Mouse (Mus musculus) heart, postnatal 0 days (tissue): ENCODE measurements around the gene Slc46a1. TPM values are rescaled to one million over a fixed set of nuclear protein-coding genes. Genes with fewer than 3 reads are reported as not detected.
A peak's percentile ranks its signal among the peaks of the same experiment; 100 is the strongest.

ENCODE experiments used
- ATAC-seq: fragments of 200-750 bp; cut with Nextera tagmentation; 2 replicates; pipeline ENCODE4 v1.8.0; 2017; ENCODE audit warnings: low read depth, moderate number of reproducible peaks, moderate library complexity; ENCODE audit not compliant: insufficient read depth
- DNase-seq: peaks from one replicate; pipeline ENCODE4 v3.0.0-alpha.2; 2016; ENCODE audit warnings: low spot score
- H3K27ac ChIP-seq: fragments of 300-500 bp; sonication (generic); 2 replicates; pipeline ENCODE4 v1.5.1; 2014; ENCODE audit warnings: low read depth, mild to moderate bottlenecking
- H3K27me3 ChIP-seq: fragments of 300-500 bp; sonication (generic); 2 replicates; pipeline ENCODE4 v1.6.1; 2014; ENCODE audit warnings: low read length, mixed read lengths; ENCODE audit not compliant: control insufficient read depth, insufficient read depth
- H3K36me3 ChIP-seq: fragments of 300-500 bp; sonication (generic); replicated peaks from 2 replicates; pipeline ENCODE4 v1.6.1; 2014; ENCODE audit warnings: low read length, mixed read lengths; ENCODE audit not compliant: control insufficient read depth, insufficient read depth
- H3K4me1 ChIP-seq: fragments of 300-500 bp; sonication (generic); 2 replicates; pipeline ENCODE4 v1.6.1; 2014; ENCODE audit warnings: antibody characterized with exemption; ENCODE audit not compliant: control insufficient read depth, insufficient read depth
- H3K4me2 ChIP-seq: fragments of 300-500 bp; sonication (generic); 2 replicates; pipeline ENCODE4 v1.6.1; 2014; ENCODE audit warnings: low read depth, mild to moderate bottlenecking, low read length, moderate library complexity
- H3K4me3 ChIP-seq: fragments of 300-500 bp; sonication (generic); 2 replicates; pipeline ENCODE4 v1.5.1; 2014; ENCODE audit warnings: low read depth, low read length
- H3K9ac ChIP-seq: fragments of 300-500 bp; sonication (generic); replicated peaks from 2 replicates; pipeline ENCODE4 v1.6.1; 2014; ENCODE audit warnings: low read depth, low read length, mixed read lengths
- H3K9me3 ChIP-seq: fragments of 300-500 bp; sonication (generic); replicated peaks from 2 replicates; pipeline ENCODE4 v1.6.1; 2016; ENCODE audit warnings: low read length; ENCODE audit not compliant: control insufficient read depth
- CTCF ChIP-seq: IDR thresholded peaks from 2 replicates; pipeline ENCODE4 v1.5.1; 2016; ENCODE audit warnings: antibody characterized with exemption, control low read depth, low read depth
- EP300 ChIP-seq: IDR thresholded peaks from 2 replicates; pipeline ENCODE4 v1.6.1; 2016; ENCODE audit warnings: antibody characterized with exemption, low read depth
- WGBS: fragments of 180-500 bp; shearing (Covaris S2); extraction: QIAGEN DNeasy Blood & Tissue Kit; methylation state at CpG from one replicate; pipeline ENCODE4 v1.1.7; 2014; 5-methylcytosine and 5-hydroxymethylcytosine counted together
- polyA plus RNA-seq: library from polyadenylated mRNA; unstranded; fragments of >200 nt; fragmentation: Nextera tagmentation; extraction: Ambion mirVana; gene quantifications from 2 replicates; pipeline ENCODE4 v1.2.1, GENCODE M21; 2015
- total RNA-seq: library from RNA; depleted of rRNA; stranded (reverse); fragments of >200 nt; gene quantifications from 2 replicates; pipeline ENCODE4 v1.2.3, GENCODE M21; 2014; ENCODE audit warnings: low replicate concordance

Gene Slc46a1
- total and polyA plus RNA-seq, 2 experiments from 2014 or later, result 4.5 to 8.4 TPM

DNA sequence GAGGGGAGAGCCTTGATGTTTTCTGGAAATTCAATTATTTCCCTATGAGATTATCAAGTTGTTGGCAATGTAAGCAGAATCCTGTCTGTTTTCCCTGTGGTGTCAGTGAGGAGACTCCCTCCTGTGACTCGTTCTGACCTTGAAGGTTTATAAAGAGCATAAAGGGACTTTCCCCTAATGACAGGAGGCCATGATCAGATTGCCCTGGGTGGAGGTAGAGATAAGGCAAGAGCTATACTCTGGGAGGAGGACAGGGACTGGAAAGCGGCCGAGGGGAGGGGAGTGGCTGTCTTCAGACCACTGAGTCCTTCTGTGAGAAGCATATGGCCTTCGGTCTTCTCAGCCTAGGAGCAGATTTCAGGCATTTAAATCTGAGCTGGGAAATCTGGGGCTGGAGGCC is 31.4 kb upstream of the Slc46a1 start:
- Histone ChIP-seq H3K4me1 (no peaks in the 10 kb centered on the region), H3K36me3 (no peaks in the 10 kb centered on the region), H3K9ac (no peak overlapping the region), H3K4me3 (no peak overlapping the region), H3K27me3 (no peaks in the 10 kb centered on the region), H3K4me2 (no peak overlapping the region), H3K27ac (no peak overlapping the region), H3K9me3 (no peaks in the 10 kb centered on the region)
- no peak for TF ChIP-seq EP300
- no peak for TF ChIP-seq CTCF
- 22% methylated on average over 4 of the region's 4 CpGs for WGBS
- ATAC-seq (no peak), DNase-seq (no peak)

DNA sequence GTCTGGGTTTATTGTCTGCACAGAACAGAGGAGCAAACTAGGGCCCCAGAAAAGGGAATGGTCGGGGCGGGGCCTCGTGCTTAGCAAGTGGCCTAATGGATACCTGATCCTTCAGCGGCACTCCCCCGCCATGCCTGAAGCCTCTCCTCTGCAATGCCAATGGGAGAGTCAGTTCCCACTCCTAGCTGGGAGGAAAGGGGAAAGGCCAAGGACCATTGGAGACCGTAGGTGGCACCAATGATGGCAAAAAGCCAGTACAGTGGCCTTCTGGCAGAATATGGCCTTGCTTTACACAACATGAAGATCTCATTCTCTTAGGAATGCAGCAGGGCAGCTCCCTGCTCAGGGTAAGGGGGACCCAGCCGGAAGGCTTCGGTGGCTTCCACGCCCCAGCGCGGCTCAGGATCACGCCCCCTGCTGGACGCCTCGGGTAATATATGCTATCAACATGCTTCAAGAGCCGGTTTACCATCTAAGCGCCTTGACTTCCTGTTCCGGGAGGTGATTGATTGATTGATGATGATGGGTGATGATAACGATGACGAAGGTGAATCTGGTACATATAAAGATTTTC is 29.6 kb upstream of the Slc46a1 start:
- no peak overlapping the region for H3K4me3 ChIP-seq

DNA sequence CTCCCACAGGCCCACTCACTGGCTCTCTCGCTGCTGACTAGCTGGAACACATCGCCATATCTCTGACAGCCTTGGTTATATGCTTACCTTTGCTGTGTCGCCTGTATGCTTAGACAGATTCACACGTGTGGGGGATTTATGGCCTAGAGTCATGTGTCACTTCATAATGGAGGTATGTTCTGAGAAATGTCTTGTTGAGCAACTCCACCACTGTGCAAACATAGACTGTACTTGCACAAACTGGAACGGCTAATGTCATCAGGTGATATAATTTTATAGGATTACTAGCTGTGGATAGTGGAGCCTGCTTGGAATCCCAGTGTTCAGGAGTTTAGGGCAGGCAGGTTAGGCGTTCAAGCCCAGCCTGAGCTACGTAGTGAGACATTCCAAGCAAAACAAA is 28.3 kb upstream of the Slc46a1 start:
- TF ChIP-seq CTCF, result no peak
- WGBS, result 89% methylated on average over 7 of the region's 7 CpGs
- Histone ChIP-seq H3K9ac (no peak overlapping the region), H3K36me3 (no peaks in the 10 kb centered on the region), H3K27me3 (no peaks in the 10 kb centered on the region), H3K9me3 (no peaks in the 10 kb centered on the region), H3K4me1 (no peaks in the 10 kb centered on the region), H3K4me3 (no peak overlapping the region), H3K4me2 (no peak overlapping the region), H3K27ac (no peak overlapping the region)
- no peak for DNase-seq
- ATAC-seq, result no peak

More for the DNA sequence above, 29.6 kb upstream of the Slc46a1 start:
- no peaks in the 10 kb centered on the region for H3K4me1 ChIP-seq
- no peak overlapping the region for H3K4me2 ChIP-seq
- ATAC-seq (no peak), DNase-seq (no peak)
- H3K9me3 ChIP-seq, result no peaks in the 10 kb centered on the region
- H3K9ac ChIP-seq, result no peak overlapping the region
- no peaks in the 10 kb centered on the region for H3K27me3 ChIP-seq
- no peaks in the 10 kb centered on the region for H3K36me3 ChIP-seq
- peak; percentile 43 for TF ChIP-seq CTCF
- TF ChIP-seq EP300, result no peak
- H3K27ac ChIP-seq, result no peak overlapping the region
- 7% methylated on average over 19 of the region's 19 CpGs for WGBS

DNA sequence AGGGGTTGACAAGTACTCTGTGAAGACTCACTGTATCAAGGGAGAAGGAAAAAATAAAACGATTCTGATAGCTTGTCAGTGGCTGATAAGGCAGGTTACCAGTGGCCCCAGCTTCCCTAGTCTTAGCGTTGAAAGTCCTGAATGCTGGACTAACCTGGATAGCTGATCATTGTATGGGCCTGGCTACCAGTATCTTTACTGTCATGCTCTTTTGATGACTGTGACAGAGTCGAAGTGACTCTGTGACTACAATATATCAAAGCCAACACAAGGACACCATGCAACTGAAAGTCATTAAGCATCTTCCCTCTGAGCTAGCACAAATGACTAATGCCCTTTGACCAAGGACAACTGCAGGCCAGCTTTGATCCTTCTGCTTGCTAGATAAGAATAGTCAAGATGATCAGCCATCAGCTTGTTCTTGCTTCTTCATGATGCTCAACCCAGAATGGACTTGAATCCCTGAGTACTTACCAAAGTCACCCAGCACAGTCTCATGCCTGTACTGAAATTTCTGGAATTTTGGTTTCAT is 27.0 kb upstream of the Slc46a1 start:
- no peak for TF ChIP-seq CTCF
- no peak for TF ChIP-seq EP300
- no peak overlapping the region for H3K4me2 ChIP-seq
- H3K9me3 ChIP-seq, result no peaks in the 10 kb centered on the region
- no peak for ATAC-seq
- no peaks in the 10 kb centered on the region for H3K27me3 ChIP-seq
- no peak overlapping the region for H3K4me3 ChIP-seq
- DNase-seq, result no peak
- 39% methylated on average over 3 of the region's 3 CpGs for WGBS
- no peak overlapping the region for H3K27ac ChIP-seq
- H3K36me3 ChIP-seq, result no peaks in the 10 kb centered on the region
- H3K4me1 ChIP-seq, result no peaks in the 10 kb centered on the region
- no peak overlapping the region for H3K9ac ChIP-seq

DNA sequence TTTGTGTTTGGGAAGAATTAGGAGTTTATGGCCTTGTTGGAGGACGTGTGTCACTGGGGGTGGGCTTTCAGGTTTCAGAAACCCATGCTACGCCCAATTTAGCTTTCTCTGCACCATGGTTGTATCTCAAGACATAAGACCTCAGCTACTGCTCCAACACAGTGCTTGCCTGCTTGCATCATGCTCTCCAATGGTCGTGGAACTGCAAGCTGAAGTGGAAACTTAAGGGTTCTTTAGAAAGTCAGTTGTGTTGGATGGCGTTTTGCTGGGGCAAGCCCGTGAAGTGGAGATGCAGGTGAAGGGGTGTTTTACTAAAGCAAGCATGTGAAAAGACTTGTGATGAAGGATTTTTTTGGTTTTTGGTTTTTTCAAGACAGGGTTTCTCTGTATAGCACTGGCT is 22.4 kb upstream of the Slc46a1 start:
- H3K4me1 ChIP-seq, result no peaks in the 10 kb centered on the region
- H3K9me3 ChIP-seq, result no peaks in the 10 kb centered on the region
- H3K36me3 ChIP-seq, result no peaks in the 10 kb centered on the region
- ATAC-seq, result no peak
- no peaks in the 10 kb centered on the region for H3K27me3 ChIP-seq
- H3K4me3 ChIP-seq, result no peak overlapping the region
- 70% methylated on average over 5 of the region's 5 CpGs for WGBS
- no peak overlapping the region for H3K4me2 ChIP-seq
- no peak overlapping the region for H3K9ac ChIP-seq
- H3K27ac ChIP-seq, result no peak overlapping the region
- DNase-seq, result no peak
- no peak for TF ChIP-seq CTCF
- no peak for TF ChIP-seq EP300

DNA sequence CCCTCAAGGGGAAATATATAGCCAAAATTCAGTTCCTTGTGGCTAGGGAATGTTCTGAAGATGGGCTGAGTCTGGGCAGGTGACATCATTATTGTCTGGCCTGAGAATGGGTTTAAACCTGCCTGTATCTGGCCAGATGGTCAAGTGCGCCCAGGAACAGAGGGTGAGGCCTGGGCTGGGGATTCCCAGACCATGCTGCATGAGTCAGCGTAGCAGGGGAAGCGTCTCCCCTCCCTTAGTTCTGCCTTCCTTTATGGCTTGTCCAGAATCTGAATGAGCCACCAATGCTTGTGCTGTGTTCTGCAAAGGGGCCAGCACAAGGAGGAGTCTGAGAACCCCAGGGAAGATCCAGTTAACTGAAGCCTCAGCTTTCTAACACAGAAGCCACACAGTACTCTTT is 18.3 kb upstream of the Slc46a1 start:
- Histone ChIP-seq H3K36me3 (no peaks in the 10 kb centered on the region), H3K9ac (no peak overlapping the region), H3K9me3 (no peaks in the 10 kb centered on the region), H3K27ac (no peak overlapping the region), H3K27me3 (no peaks in the 10 kb centered on the region), H3K4me2 (no peak overlapping the region), H3K4me3 (no peak overlapping the region), H3K4me1 (no peaks in the 10 kb centered on the region)
- WGBS, result 59% methylated on average over 3 of the region's 3 CpGs
- no peak for TF ChIP-seq CTCF
- no peak for TF ChIP-seq EP300
- DNase-seq, result no peak
- no peak for ATAC-seq
